Comparison of ENCODE assay signal across 9 mouse cellular contexts in the genomic region with DNA sequence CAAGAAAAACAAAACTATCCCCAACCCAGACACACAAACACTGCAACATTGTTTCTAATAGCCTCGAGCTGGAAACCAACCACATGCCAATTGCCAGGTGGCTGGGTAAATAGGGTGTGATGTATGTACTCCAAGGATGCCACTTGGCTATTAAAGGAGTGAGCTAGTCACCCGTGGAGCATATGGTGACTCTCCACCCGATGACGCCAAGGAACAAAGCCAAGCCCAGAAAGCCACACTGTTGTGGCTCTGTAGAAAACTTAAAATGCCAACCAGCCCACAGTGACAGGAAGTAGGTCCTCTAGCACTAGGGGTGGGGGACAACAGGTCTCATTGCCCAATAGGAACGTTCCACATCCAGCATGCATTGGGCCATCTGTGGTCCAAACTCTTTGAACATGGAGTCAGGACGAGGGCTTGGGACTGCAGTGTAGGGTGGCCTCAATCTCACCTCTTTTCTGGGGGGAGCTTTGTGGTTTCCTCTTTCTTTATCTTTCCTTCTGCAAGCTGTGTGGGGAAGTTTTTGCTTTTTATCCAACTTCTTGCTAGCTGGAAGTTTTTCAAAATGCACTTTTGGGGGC. TPM values are rescaled to one million over a fixed set of nuclear protein-coding genes. Genes with fewer than 3 reads are reported as not detected.
DNase-seq lines count a peak whose midpoint lies in the region; ATAC-seq lines count a peak whose summit lies in the region.
"Had no signal": no experiment of that assay in that cellular context is flagged by ENCODE, and none has a peak within 500 bp of the region (broad histone marks: within the 10 kb centered on the region; RNA-seq: fewer than 3 reads in every experiment).

No protein-coding gene starts in this region.

- peak overlapping the region; percentile 11 for H3K4me3 ChIP-seq in megakaryocyte, embryonic 14.5 days (replicated peaks)
- H3K4me3 ChIP-seq in midbrain, embryonic 11.5 days (ENCODE audit: low read depth, low read length): no peak overlapping the region
- H3K4me3 ChIP-seq: hindbrain, embryonic 10.5 days had no signal

- H3K27ac ChIP-seq in midbrain, embryonic 11.5 days (ENCODE audit: low read depth, low read length): no peak overlapping the region

- peaks cover 61% of the 10 kb centered on the region for H3K4me1 ChIP-seq in megakaryocyte, embryonic 14.5 days
- no peaks in the 10 kb centered on the region for H3K4me1 ChIP-seq in midbrain, embryonic 11.5 days (ENCODE audit: control insufficient read depth, insufficient read depth, low read length)

- peaks cover 8% of the 10 kb centered on the region for H3K9me3 ChIP-seq in megakaryocyte, embryonic 14.5 days
- H3K9me3 ChIP-seq in midbrain, embryonic 11.5 days (ENCODE audit: control insufficient read depth, low read length): no peaks in the 10 kb centered on the region

- WGBS in midbrain, embryonic 11.5 days: 86% methylated on average over 6 of the region's 6 CpGs

- H3K27me3 ChIP-seq in megakaryocyte, embryonic 14.5 days (replicated peaks): peaks cover 67% of the 10 kb centered on the region
- no peaks in the 10 kb centered on the region for H3K27me3 ChIP-seq in midbrain, embryonic 11.5 days (ENCODE audit: control insufficient read depth, insufficient read depth, low read length)

- DNase-seq in lung, postnatal 25 days (ENCODE audit: low spot score): peak; percentile 52
- DNase-seq in lung, postnatal 4 days: no peak
- DNase-seq in T-cell, adult 2 months (ENCODE audit: low spot score): peak; percentile 89
- peak; percentile 48 for DNase-seq in thymus, postnatal 4 days
- no peak for DNase-seq in midbrain, embryonic 11.5 days (ENCODE audit: low spot score, missing footprints)
- no peak for DNase-seq in cerebellum, postnatal 14 days
- DNase-seq: kidney, postnatal 10 days had no signal

- H3K9ac ChIP-seq in midbrain, embryonic 11.5 days (ENCODE audit: low read length): no peak overlapping the region

- H3K4me2 ChIP-seq in midbrain, embryonic 11.5 days: no peak overlapping the region

- peaks cover 17% of the 10 kb centered on the region for H3K36me3 ChIP-seq in megakaryocyte, embryonic 14.5 days (replicated peaks; ENCODE audit: low read length)
- no peaks in the 10 kb centered on the region; the same call in none of the 2 replicates for H3K36me3 ChIP-seq in midbrain, embryonic 11.5 days (ENCODE audit: control insufficient read depth, insufficient read depth, low read length)

- ATAC-seq in midbrain, embryonic 11.5 days (ENCODE audit: low FRiP score): no peak

RNA-seq across cellular contexts. Expression of gene Sik1, which starts 15.1 kb away (rescaled TPM):
- polyA plus RNA-seq in megakaryocyte, embryonic 14.5 days (2012; ENCODE audit: insufficient read depth, low replicate concordance): 8.7 and 12.8 TPM in 2 replicates
- polyA plus RNA-seq in midbrain, embryonic 11.5 days (2014; fragmentation: Nextera tagmentation; extraction: Ambion mirVana): 8.9 and 14.0 TPM in 2 replicates

Comparison
In these comparisons a context has a peak if more than half of its experiments do, and no peak if none do; other contexts are left out.
1. DNase-seq: peak in lung, postnatal 25 days (single experiment), T-cell, adult 2 months (single experiment) and thymus, postnatal 4 days (single experiment); none in lung, postnatal 4 days (0 of 2), midbrain, embryonic 11.5 days (single experiment) and cerebellum, postnatal 14 days (0 of 2).